Mouse (Mus musculus) intestine, embryonic 14.5 days (tissue): Measurements from ENCODE around the gene Lrrc71. TPM values are rescaled to one million over a fixed set of nuclear protein-coding genes. Genes with fewer than 3 reads are reported as not detected.

ENCODE experiments used
- ATAC-seq: fragments of 200-750 bp; cut with Nextera tagmentation; replicated peaks from 2 replicates; pipeline ENCODE4 v1.8.0; 2017; ENCODE audit warnings: low read depth, moderate number of reproducible peaks, moderate TSS enrichment, moderate library complexity; ENCODE audit not compliant: low FRiP score, low TSS enrichment
- DNase-seq: peaks from one replicate; pipeline ENCODE4 v3.0.0-alpha.2; 2018; ENCODE audit warnings: low spot score
- H3K27ac ChIP-seq: fragments of 300-500 bp; sonication (generic); 2 replicates; pipeline ENCODE4 v1.5.1; 2014; ENCODE audit warnings: low read depth, mild to moderate bottlenecking, control low read depth
- H3K27me3 ChIP-seq: fragments of 300-500 bp; sonication (generic); replicated peaks from 2 replicates; pipeline ENCODE4 v1.6.1; 2014; ENCODE audit warnings: low read length, control low read depth; ENCODE audit not compliant: control insufficient read depth, insufficient read depth
- H3K36me3 ChIP-seq: fragments of 300-500 bp; sonication (generic); 2 replicates; pipeline ENCODE4 v1.6.1; 2014; ENCODE audit warnings: low read length, control low read depth; ENCODE audit not compliant: control insufficient read depth, insufficient read depth
- H3K4me1 ChIP-seq: fragments of 300-500 bp; sonication (generic); replicated peaks from 2 replicates; pipeline ENCODE4 v1.6.1; 2014; ENCODE audit warnings: low read length, control low read depth, mixed read lengths; ENCODE audit not compliant: control insufficient read depth, insufficient read depth
- H3K4me2 ChIP-seq: fragments of 300-500 bp; sonication (generic); 2 replicates; pipeline ENCODE4 v1.6.1; 2014; ENCODE audit warnings: low read length
- H3K4me3 ChIP-seq: fragments of 300-500 bp; sonication (generic); 2 replicates; pipeline ENCODE4 v1.5.1; 2014; ENCODE audit warnings: low read depth, low read length, control low read depth, mixed read lengths
- H3K9ac ChIP-seq: fragments of 300-500 bp; sonication (generic); 2 replicates; pipeline ENCODE4 v1.6.1; 2014; ENCODE audit warnings: mild to moderate bottlenecking, low read length
- H3K9me3 ChIP-seq: fragments of 300-500 bp; sonication (generic); 2 replicates; pipeline ENCODE4 v1.6.1; 2016; ENCODE audit warnings: low read length, control low read depth; ENCODE audit not compliant: control insufficient read depth
- WGBS: fragments of 180-500 bp; shearing (Covaris S2); extraction: QIAGEN DNeasy Blood & Tissue Kit; methylation state at CpG from one replicate; pipeline ENCODE4 v1.1.7; 2014; 5-methylcytosine and 5-hydroxymethylcytosine counted together
- polyA plus RNA-seq: library from polyadenylated mRNA; unstranded; fragments of >200 nt; fragmentation: Nextera tagmentation; extraction: Ambion mirVana; gene quantifications from 2 replicates; pipeline ENCODE4 v1.2.1, GENCODE M21; 2014

Gene Lrrc71
- polyA plus RNA-seq, 1 experiment from 2014 or later: 0.73 TPM

DNA sequence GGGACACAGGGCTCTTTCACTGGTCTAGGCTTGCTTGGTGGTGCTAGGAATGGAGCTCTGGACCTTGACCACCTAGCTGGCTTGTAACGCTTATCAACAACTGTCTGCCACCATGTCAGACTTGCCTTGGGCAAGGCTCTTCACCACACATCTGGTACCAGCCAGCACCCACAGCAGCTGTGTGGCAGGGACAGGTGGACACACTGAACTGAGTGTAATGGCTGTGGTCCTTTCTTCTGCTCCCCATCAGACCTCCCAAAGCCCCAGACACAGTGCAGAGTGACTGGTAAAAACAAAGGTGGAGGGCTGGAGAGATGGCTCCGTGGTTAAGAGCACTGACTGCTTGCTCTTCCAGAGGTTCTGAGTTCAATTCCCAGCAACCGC, 17.9 kb upstream of the Lrrc71 start:
- H3K4me3 ChIP-seq: no peak overlapping the region
- H3K4me1 ChIP-seq: peaks cover 50% of the 10 kb centered on the region
- no peak overlapping the region for H3K9ac ChIP-seq
- ATAC-seq (no peak), DNase-seq (no peak)
- H3K9me3 ChIP-seq: no peaks in the 10 kb centered on the region
- H3K36me3 ChIP-seq: no peaks in the 10 kb centered on the region
- H3K27ac ChIP-seq: peak overlapping the region; percentile 94; the same call in 1 of the 2 replicates
- no peak overlapping the region for H3K4me2 ChIP-seq
- 87% methylated on average over 3 of the region's 3 CpGs for WGBS
- no peaks in the 10 kb centered on the region for H3K27me3 ChIP-seq

DNA sequence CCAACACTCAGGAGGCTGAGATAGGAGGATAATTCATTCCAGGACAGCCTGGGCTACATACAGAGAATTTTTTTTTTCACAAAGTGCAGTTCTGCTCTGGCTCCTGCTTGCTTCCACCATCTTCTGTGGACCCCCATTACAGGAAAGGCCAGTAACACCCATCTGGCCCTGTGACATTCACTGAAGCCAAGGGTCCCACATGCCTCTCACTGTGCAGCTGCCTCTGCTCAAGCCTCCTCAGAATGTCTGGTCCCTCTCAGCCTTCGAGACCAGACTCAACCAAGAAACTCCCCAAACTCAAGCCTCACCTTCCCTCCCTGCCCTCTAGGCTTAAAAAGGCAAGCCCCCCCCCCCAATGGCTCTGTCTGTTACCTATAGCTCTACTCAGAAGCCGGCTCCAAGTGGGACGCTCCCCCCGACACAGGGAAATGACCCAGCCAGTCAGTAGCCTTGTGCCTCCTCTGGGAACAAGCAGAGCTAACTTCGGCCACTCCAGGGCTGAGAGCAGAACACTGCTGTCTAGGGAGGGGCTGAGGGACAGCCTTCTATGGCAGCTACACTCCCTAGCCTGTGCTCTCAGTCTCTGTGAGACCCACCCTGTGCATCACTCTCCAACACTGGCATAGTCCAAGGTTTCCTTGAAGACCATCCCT, 17.3 kb upstream of the Lrrc71 start:
- ATAC-seq (no peak), DNase-seq (no peak)
- WGBS: 81% methylated on average over 5 of the region's 5 CpGs
- H3K4me2 ChIP-seq: peak overlapping the region; percentile 49; the same call in 1 of the 2 replicates
- peak overlapping the region; percentile 94 for H3K27ac ChIP-seq
- H3K4me3 ChIP-seq: no peak overlapping the region
- H3K36me3 ChIP-seq: no peaks in the 10 kb centered on the region
- no peaks in the 10 kb centered on the region for H3K27me3 ChIP-seq
- no peaks in the 10 kb centered on the region for H3K9me3 ChIP-seq
- peaks cover 50% of the 10 kb centered on the region for H3K4me1 ChIP-seq
- H3K9ac ChIP-seq: no peak overlapping the region

DNA sequence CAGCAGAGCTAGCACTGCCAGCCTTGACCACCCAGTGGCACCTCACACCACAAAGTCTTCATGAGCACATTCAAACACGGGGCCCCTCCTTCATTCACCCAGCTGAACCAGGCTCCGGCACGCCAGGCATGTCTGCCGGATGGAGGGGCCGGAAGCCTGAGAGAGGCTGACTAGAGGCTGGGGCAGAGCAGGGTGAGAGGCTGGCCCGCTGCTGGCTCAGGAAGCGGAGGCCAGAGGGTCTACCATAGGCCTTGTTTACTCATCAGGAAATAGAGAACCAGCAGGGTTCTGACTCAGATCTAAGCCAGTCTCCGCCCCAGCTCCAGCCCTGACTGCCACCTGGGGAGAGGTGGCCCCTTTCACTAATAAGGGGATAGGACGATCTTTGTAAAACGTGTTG, 16.7 kb upstream of the Lrrc71 start:
- Histone ChIP-seq H3K9me3 (no peaks in the 10 kb centered on the region), H3K4me2 (peak overlapping the region; percentile 49), H3K36me3 (no peaks in the 10 kb centered on the region), H3K27me3 (no peaks in the 10 kb centered on the region), H3K4me3 (no peak overlapping the region), H3K4me1 (peaks cover 50% of the 10 kb centered on the region), H3K9ac (no peak overlapping the region; the same call in 1 of the 2 replicates), H3K27ac (peak overlapping the region; percentile 94)
- DNase-seq: no peak
- 24% methylated on average over 10 of the region's 10 CpGs for WGBS
- ATAC-seq: no peak

DNA sequence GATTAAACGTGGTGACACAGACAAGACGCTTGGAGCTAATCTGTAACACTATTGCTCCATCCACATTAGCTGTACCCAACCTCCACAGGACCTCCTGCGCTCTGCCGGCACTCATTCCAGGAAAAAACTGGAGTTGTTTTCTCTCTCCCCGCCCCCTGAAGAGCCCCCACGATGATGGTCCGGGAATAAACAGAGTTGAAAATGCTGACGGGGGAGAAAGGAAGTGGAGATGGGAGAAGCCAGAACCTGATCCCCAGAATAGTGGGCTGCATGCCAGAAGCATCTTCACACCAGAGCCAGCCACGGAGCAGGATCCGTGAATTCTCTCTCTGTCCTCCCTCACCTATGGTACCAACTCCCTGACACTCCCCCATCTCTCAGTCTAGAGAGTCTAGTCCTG, 16.1 kb upstream of the Lrrc71 start:
- ATAC-seq: 0 out of 2 replicates have a peak, but pooled peaks have one; percentile 1
- H3K4me1 ChIP-seq: peaks cover 50% of the 10 kb centered on the region

DNA sequence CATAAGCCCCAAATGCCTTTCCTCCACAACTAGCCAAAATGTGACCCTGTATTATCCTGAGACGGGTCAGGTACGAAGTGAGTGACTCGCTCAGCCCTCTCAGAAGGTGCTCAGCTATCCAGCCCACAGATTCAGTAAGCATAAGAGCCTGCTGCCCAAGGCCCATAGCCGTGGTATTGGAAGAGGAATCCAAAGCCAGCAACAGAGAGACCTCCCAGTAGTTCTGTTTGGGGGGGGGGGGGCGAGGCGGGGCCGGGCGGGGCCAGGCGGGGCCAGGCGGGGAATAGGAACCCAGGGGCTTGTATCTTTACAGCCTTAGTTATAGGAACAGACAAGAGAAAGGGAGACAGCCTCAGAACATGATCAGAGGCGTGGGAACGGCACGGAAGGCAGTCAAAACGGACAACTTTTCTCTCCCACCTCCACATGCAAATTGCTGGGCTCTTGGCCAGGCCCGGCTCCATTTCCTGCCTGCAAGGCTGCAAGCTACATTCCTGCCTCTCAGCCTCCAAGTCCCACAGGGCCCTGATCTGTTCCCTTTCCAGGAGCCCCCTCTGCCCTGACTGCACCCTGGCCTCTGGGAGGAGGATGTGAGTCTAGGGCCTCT, 15.4 kb upstream of the Lrrc71 start:
- 15% methylated on average over 15 of the region's 15 CpGs for WGBS
- no peaks in the 10 kb centered on the region for H3K27me3 ChIP-seq

More for the DNA sequence above, 16.1 kb upstream of the Lrrc71 start:
- Histone ChIP-seq H3K9me3 (no peaks in the 10 kb centered on the region), H3K36me3 (no peaks in the 10 kb centered on the region), H3K4me3 (peak overlapping the region; percentile 15), H3K4me2 (peak overlapping the region; percentile 49), H3K9ac (0 out of 2 replicates have a peak overlapping the region, but pooled peaks have one; percentile 29), H3K27ac (peak overlapping the region; percentile 94), H3K27me3 (no peaks in the 10 kb centered on the region)
- 18% methylated on average over 10 of the region's 10 CpGs for WGBS
- no peak for DNase-seq

DNA sequence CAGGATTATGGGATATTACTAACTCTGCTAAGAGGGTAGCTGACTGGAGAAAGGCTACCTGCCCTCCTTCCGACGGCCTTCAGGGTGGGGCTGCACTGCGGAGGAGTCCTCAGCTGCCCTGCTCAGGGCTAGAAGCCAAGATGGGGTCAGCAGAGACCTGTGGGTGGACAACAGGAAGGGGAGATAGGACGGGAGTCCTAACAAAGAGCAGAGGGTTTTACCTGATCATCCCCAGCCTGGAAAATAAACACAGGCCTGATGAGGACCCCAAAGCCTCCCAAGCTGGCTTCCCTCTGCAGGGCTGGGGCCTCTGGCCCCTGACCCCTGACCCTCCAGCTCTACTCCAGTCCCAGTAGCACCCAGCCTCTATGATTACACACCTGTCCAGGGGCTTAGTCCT, 14.8 kb upstream of the Lrrc71 start:
- Histone ChIP-seq H3K4me1 (peaks cover 50% of the 10 kb centered on the region), H3K36me3 (0 out of 2 replicates have a peak, but pooled peaks cover 5% of the 10 kb centered on the region), H3K9me3 (no peaks in the 10 kb centered on the region), H3K4me3 (0 out of 2 replicates have a peak overlapping the region, but pooled peaks have one; percentile 15), H3K27ac (peak overlapping the region; percentile 94), H3K4me2 (peak overlapping the region; percentile 49), H3K27me3 (no peaks in the 10 kb centered on the region), H3K9ac (0 out of 2 replicates have a peak overlapping the region, but pooled peaks have one; percentile 29)
- ATAC-seq (no peak), DNase-seq (no peak)
- 35% methylated on average over 4 of the region's 4 CpGs for WGBS

More for the DNA sequence above, 15.4 kb upstream of the Lrrc71 start:
- Histone ChIP-seq H3K9me3 (no peaks in the 10 kb centered on the region), H3K36me3 (0 out of 2 replicates have a peak, but pooled peaks cover 5% of the 10 kb centered on the region), H3K4me3 (peak overlapping the region; percentile 15), H3K4me1 (peaks cover 50% of the 10 kb centered on the region), H3K4me2 (peak overlapping the region; percentile 49), H3K27ac (peak overlapping the region; percentile 94), H3K9ac (peak overlapping the region; percentile 29; the same call in 1 of the 2 replicates)
- peak; percentile 49 for ATAC-seq
- peak; percentile 88 for DNase-seq

DNA sequence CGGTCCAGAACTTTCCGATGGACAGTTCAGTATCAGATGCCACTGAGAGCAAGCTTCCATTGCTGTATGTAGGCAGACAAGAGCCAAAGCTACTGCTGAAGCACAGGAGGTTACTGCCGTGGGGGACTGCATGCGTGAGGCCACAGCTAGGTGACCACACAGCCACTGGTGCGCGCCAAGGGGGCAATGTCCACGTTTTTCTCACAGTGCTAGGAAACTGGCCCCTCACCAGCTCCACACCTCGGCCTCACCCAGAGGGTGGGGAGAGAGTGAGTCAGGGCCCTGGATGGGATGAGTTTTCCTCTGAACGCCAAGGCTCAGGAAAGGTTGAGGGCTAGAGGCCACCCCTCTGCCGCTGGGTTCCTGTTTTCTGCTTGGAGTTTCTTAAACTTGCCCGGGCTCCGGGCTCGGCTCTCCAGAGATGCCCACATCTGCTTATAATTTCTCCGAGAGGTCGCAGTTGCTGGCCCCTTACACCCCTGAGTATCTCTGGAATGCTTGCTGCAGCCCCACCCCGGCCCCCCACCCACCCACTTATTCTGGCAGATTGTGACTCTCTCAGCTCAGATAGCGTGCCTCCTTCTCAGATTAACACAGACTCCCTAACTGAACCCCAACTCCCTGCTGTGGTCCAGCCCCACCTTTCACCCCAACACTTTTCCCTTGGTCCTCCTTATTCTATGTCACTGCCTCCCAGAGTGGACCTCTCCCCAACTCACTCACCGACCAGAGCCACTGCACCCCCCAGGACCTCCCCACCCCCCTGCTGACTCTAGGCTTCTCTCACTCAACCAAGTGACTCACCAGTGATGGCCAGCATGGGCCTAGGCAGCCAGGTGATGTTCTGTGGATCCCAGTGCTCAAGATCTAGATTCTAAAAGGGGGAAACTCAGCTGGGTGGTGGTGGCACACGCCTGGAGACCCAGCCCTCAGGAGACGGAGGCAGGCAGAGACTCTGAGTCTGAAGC, 13.3 kb upstream of the Lrrc71 start:
- H3K9ac ChIP-seq: no peak overlapping the region
- no peak overlapping the region for H3K4me2 ChIP-seq
- H3K9me3 ChIP-seq: no peaks in the 10 kb centered on the region
- no peak overlapping the region for H3K27ac ChIP-seq
- ATAC-seq (0 out of 2 replicates have a peak, but pooled peaks have one; percentile 4), DNase-seq (no peak)
- H3K36me3 ChIP-seq: 0 out of 2 replicates have a peak, but pooled peaks cover 5% of the 10 kb centered on the region
- no peak overlapping the region for H3K4me3 ChIP-seq
- no peaks in the 10 kb centered on the region for H3K27me3 ChIP-seq
- peaks cover 38% of the 10 kb centered on the region for H3K4me1 ChIP-seq
- 60% methylated on average over 20 of the region's 20 CpGs for WGBS

DNA sequence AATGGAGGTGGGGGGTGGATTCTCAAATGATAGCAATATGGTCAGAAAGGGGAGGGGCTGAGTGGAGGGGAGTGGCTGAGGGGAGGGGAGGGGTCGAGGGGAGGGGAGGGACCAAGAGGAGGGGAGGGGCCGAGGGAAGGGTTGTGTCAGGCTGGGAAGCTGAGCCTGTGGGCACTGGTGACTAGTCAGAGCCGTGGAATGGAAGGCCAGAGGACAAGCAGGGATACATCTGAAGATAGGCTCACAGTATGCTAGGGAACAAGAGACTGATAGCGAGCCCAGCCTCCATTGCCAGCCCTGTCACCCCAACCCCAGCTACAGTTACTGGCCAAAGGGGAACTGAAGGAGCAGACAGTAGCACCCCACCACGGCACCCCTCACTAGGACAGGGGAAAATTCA, 10.2 kb upstream of the Lrrc71 start:
- H3K36me3 ChIP-seq: peaks cover 12% of the 10 kb centered on the region

More for the DNA sequence above, 10.2 kb upstream of the Lrrc71 start:
- H3K27me3 ChIP-seq: no peaks in the 10 kb centered on the region
- DNase-seq (no peak), ATAC-seq (no peak)
- H3K27ac ChIP-seq: no peak overlapping the region
- H3K4me1 ChIP-seq: peaks cover 17% of the 10 kb centered on the region
- no peak overlapping the region for H3K9ac ChIP-seq
- H3K4me3 ChIP-seq: no peak overlapping the region
- 38% methylated on average over 5 of the region's 5 CpGs for WGBS
- H3K4me2 ChIP-seq: no peak overlapping the region
- no peaks in the 10 kb centered on the region for H3K9me3 ChIP-seq
